Mouse (Mus musculus): ENCODE measurements around the gene Trp53bp1. TPM values are rescaled to one million over a fixed set of nuclear protein-coding genes. Genes with fewer than 3 reads are reported as not detected.

Trp53bp1 gene
- polyA plus RNA-seq, 1 experiment, result 16.5 TPM

DNA sequence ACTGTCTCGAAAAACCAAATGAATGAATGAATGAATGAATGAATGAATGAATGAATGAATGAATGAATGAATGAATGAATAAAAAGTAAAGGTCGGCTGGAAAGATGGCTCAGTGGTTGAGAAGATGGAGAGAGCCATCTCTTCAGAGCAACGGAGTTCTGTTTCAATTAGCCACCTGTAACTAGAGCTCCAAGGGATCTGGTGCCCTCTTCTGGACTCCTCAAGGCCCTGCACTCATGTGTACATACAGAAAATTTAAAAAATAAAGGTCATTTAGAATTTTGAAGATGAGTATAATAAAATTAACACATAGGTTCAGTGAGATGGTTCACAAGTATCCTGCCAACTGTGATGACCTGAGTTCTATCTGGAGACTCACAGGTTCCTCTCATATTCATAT, 118.1 kb downstream of the Trp53bp1 start:
- H3K27ac ChIP-seq (ENCODE audit: insufficient read depth, low read length), result no peak overlapping the region
- peaks cover 16% of the 10 kb centered on the region for H3K36me3 ChIP-seq (ENCODE audit: control insufficient read depth, insufficient read depth, low read length)
- TF ChIP-seq POLR2A (IDR thresholded peaks at IDR 0.05; ENCODE audit: low read depth, low read length), result no peak
- TF ChIP-seq CTCF (IDR thresholded peaks at IDR 0.05; ENCODE audit: extremely low read depth, insufficient read depth, insufficient read length, insufficient replicate concordance), result no peak
- no peaks in the 10 kb centered on the region for H3K4me1 ChIP-seq (ENCODE audit: control insufficient read depth, insufficient read depth, insufficient read length)
- no peak overlapping the region for H3K4me3 ChIP-seq (ENCODE audit: extremely low read depth, insufficient read depth, insufficient read length)
- no peak for DNase-seq (ENCODE audit: low read depth in 1 of 2, low spot score in 2 of 2)
- WGBS, result 89% methylated on average over 3 of the region's 3 CpGs
- no peaks in the 10 kb centered on the region for H3K27me3 ChIP-seq (ENCODE audit: control insufficient read depth, insufficient read depth, low read length)

DNA sequence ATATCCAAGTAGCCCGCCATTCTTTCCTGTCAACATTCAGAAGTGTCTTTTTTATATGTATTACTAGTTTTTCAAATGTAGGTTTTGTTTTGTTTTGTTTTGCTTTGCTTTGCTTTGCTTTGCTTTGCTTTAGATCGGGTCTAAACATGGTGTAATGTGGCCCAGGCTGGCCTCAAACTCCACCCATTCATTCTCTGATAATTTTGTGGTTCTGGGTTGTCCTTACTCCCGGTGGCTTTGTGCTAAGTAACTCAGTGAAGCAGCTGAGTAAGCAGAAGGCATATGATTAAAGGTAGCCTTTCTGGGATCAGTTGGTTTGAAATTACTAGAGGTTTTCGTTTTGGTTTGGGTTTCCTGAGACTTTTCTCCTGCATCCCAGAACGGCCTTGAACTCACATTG, 121.5 kb downstream of the Trp53bp1 start:
- DNase-seq (ENCODE audit: low read depth in 1 of 2, low spot score in 2 of 2), result no peak
- Histone ChIP-seq H3K4me1 (ENCODE audit: control insufficient read depth, insufficient read depth, insufficient read length) (no peaks in the 10 kb centered on the region), H3K27me3 (ENCODE audit: control insufficient read depth, insufficient read depth, low read length) (no peaks in the 10 kb centered on the region), H3K36me3 (ENCODE audit: control insufficient read depth, insufficient read depth, low read length) (peaks cover 26% of the 10 kb centered on the region), H3K27ac (ENCODE audit: insufficient read depth, low read length) (no peak overlapping the region), H3K4me3 (ENCODE audit: extremely low read depth, insufficient read depth, insufficient read length) (no peak overlapping the region)
- TF ChIP-seq CTCF (IDR thresholded peaks at IDR 0.05; ENCODE audit: extremely low read depth, insufficient read depth, insufficient read length, insufficient replicate concordance) (no peak), POLR2A (IDR thresholded peaks at IDR 0.05; ENCODE audit: low read depth, low read length) (no peak)
- WGBS, result 83% methylated on average over 5 of the region's 5 CpGs

Other genes starting within 250 kb of the Trp53bp1 start
- 23.4 and 37.1 TPM in 2 replicates for gene Epb42, start 234.3 kb downstream of the Trp53bp1 start, polyA plus RNA-seq (2012; rRNA removed)
- gene Tgm5, start 185.6 kb downstream of the Trp53bp1 start, polyA plus RNA-seq (2012; rRNA removed), result 0.02 TPM in 1 of 2 replicates, not detected in the other
- not detected in 2 replicates for gene Tgm7, start 161.6 kb downstream of the Trp53bp1 start, polyA plus RNA-seq (2012; rRNA removed)
- gene Adal, start 131.0 kb downstream of the Trp53bp1 start, polyA plus RNA-seq (2012; rRNA removed), result 3.4 and 3.7 TPM in 2 replicates
- 6.8 and 10.8 TPM in 2 replicates for gene Lcmt2, start 130.8 kb downstream of the Trp53bp1 start, polyA plus RNA-seq (2012; rRNA removed)
- 35.7 and 37.1 TPM in 2 replicates for gene Tubgcp4, start 100.8 kb downstream of the Trp53bp1 start, polyA plus RNA-seq (2012; rRNA removed)
- gene Zscan29, start 100.3 kb downstream of the Trp53bp1 start, polyA plus RNA-seq (2012; rRNA removed), result 3.1 and 3.5 TPM in 2 replicates
- gene Map1a, start 18.2 kb upstream of the Trp53bp1 start, polyA plus RNA-seq (2012; rRNA removed), result 1.2 and 1.3 TPM in 2 replicates
- gene Ppip5k1, start 84.0 kb upstream of the Trp53bp1 start, polyA plus RNA-seq (2012; rRNA removed), result 8.7 and 9.3 TPM in 2 replicates
- 0.36 and 0.43 TPM in 2 replicates for gene Ckmt1, start 86.3 kb upstream of the Trp53bp1 start, polyA plus RNA-seq (2012; rRNA removed)
- 0.05 and 0.07 TPM in 2 replicates for gene Strc, start 115.8 kb upstream of the Trp53bp1 start, polyA plus RNA-seq (2012; rRNA removed)
- 214 and 398 TPM in 2 replicates for gene Pdia3, start 142.4 kb upstream of the Trp53bp1 start, polyA plus RNA-seq (2012; rRNA removed)
- 0.89 and 0.97 TPM in 2 replicates for gene Catsper2, start 142.4 kb upstream of the Trp53bp1 start, polyA plus RNA-seq (2012; rRNA removed)
- gene Ell3, start 172.9 kb upstream of the Trp53bp1 start, polyA plus RNA-seq (2012; rRNA removed), result 22.8 and 26.6 TPM in 2 replicates
- 206 and 255 TPM in 2 replicates for gene Serf2, start 177.8 kb upstream of the Trp53bp1 start, polyA plus RNA-seq (2012; rRNA removed)
- gene Hypk, start 181.9 kb upstream of the Trp53bp1 start, polyA plus RNA-seq (2012; rRNA removed), result 3.2 and 5.8 TPM in 2 replicates
- gene Serinc4, start 185.4 kb upstream of the Trp53bp1 start, polyA plus RNA-seq (2012; rRNA removed), result 0.22 and 0.33 TPM in 2 replicates
- gene Mfap1b, start 202.7 kb upstream of the Trp53bp1 start, polyA plus RNA-seq (2012; rRNA removed), result 2.0 and 2.3 TPM in 2 replicates
- gene Mfap1a, start 235.3 kb upstream of the Trp53bp1 start, polyA plus RNA-seq (2012; rRNA removed), result 1.4 and 1.8 TPM in 2 replicates
- gene Wdr76, start 235.3 kb upstream of the Trp53bp1 start, polyA plus RNA-seq (2012; rRNA removed), result 2.9 and 3.8 TPM in 2 replicates